Mouse (Mus musculus): ENCODE results near the gene Hoxb1.

The Hoxb1 gene

DNA sequence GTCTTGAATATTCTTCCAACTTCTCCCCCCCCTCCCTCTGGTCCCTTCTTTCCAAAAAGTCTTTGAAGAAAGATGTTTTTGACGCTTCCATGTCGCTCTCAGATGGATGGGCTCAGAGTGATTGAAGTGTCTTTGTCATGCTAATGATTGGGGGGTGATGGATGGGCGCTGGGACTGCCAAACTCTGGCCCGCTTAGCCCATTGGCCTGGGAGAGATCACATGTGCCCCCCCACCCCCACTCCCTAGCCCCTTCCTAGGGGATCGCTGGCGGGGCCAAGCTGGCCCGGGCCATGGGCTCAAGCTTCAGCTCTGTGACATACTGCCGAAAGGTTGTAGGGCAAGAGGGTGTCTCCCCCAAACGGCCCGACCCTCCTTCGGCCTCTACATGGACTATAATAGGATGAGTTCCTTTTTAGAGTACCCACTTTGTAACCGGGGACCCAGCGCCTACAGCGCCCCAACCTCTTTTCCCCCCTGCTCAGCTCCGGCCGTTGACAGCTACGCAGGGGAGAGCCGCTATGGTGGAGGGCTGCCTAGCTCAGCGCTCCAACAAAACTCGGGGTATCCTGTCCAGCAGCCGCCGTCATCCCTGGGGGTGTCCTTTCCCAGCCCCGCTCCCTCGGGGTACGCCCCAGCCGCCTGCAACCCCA, at the start of gene Hoxb1:
Gene Hoxb1, plus strand, starts transcription at position 312 of the 651 bp plus-strand sequence.
- peak; percentile 78 for DNase-seq (ENCODE audit: low spot score)

- no peak for DNase-seq (ENCODE audit: low spot score)
These were observed 48.6 kb upstream of the Hoxb1 start for GRCm38 (mm10) chr11:96316696-96317607.

DNA sequence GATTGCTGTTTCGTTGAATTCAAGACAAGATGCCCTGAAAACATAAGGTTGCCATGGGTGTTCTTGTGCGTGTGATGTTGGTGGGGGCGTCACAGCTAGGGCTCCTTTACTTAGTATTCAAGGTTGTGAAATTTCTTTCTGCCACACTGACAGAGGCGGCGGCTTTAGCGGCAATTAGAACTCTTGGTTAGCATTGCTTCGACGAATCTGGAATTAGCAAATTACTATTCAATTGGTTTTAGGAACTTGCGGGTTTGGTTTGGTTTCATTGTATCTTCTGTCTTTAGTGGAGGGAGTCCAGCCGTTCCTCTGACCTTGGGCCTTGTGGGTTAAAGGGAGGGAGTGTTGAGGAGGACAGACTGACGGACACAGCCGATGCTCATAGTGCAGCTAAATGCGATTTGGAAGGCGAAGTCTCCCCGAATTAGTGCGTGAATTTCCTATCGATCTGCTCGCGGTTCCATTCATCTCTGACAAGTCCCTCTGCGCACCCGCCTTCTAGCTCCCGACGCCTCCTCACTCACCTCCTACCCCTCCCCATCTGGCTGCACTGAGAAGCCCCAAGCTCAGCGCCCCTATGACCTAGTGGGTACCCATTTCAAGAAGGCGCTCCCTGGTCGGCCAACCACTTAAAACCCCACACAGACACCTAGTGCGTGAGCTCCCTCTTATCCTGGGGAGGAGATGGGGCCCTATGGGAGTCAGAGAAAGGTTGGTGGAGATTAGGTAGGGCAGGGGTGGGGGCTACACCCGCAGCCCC, 47.8 kb upstream of the Hoxb1 start, which contains the start of gene Hoxb4:
Gene Hoxb4, plus strand, starts transcription at position 660 of the 760 bp plus-strand sequence.
- DNase-seq (ENCODE audit: low spot score) = peak; percentile 78

- DNase-seq (ENCODE audit: low spot score) = peak; percentile 89
These were observed 47.0 kb upstream of the Hoxb1 start for GRCm38 (mm10) chr11:96318368-96319070.

GRCm38 (mm10) chr11:96319071-96319902, 46.3 kb upstream of the Hoxb1 start:
- peak; percentile 77 for DNase-seq (ENCODE audit: low spot score)

DNA sequence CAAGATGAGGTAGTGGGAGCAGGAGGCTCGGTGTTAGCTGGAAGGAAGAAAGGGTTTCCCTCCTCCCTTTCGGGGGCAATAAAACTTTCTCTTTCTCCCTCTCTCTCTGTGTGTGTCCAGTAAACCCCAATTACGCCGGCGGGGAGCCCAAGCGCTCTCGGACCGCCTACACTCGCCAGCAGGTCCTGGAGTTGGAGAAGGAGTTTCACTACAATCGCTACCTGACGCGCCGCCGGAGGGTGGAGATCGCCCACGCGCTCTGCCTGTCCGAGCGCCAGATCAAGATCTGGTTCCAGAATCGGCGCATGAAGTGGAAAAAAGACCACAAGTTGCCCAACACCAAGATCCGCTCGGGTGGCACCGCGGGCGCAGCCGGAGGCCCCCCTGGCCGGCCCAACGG, 45.6 kb upstream of the Hoxb1 start:
- peak; percentile 69 for DNase-seq (ENCODE audit: low spot score)

GRCm38 (mm10) chr11:96320688-96321087, 44.9 kb upstream of the Hoxb1 start:
- peak; percentile 75 for DNase-seq (ENCODE audit: low spot score)

- no peak for DNase-seq (ENCODE audit: low spot score)
These were observed 43.7 kb upstream of the Hoxb1 start for GRCm38 (mm10) chr11:96321846-96322245.

DNA sequence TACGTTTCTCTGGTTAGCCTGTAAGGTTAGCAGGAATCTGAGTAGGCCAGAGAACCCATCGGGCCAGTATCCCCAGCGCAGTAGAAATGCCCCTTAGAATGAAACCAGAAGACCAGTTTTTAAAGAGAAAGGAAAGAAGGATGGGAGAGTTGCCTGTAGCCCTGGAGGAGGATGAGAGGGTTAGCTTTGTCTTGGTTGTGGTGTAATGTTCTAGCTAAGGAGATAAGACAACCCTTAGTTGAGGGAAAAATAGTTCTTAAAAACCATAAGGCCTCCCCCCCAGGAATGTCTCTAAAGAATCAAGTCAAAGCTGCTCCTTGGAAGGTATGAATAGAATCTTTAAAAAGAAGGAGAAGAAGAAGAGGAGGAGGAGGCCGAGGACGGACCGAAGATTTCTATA, 42.8 kb upstream of the Hoxb1 start:
- no peak for DNase-seq (ENCODE audit: low spot score)

DNA sequence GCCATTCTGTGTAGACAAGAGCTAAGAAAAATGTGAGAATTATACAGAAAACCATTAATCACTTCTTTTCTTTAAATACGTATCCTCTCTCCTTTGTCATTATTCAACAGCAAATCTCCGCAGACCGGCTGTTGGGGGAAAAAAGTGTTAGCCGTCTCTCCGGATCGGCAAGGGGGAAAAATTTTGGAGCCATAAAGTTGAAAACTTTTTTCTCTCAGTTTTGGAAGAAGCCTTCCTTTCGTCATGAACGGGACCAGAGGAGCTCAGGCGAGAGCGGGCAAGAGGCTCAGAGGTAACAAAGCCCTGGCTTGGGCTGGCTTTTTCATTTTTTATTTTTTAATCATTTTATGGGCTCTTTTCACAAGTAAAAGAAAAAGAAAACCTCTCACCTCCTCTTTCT, 42.4 kb upstream of the Hoxb1 start, which contains the start of gene Hoxb3:
Gene Hoxb3, plus strand, starts transcription at position 173 of the 400 bp plus-strand sequence.
- no peak for DNase-seq (ENCODE audit: low spot score)

DNA sequence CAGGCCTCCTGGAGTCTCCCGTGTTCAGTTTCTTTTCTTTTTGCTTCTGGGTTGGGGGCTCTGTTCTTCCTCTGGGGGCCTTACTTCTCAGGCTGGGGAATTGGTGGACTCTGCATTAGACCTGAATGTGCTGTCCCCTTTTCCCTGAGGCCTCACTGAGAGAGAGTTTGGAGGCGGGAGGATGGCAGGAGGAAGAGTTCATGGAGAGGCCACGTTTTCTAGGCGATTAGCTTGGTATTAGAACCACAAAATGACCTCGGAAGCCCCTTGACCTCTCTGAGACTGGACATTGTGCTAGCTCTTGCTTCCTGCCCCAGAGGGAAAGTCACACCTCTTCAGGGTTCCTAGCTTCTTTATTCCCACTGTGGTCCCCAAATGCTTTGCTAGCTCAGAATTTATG, 41.4 kb upstream of the Hoxb1 start:
- peak; percentile 90 for DNase-seq (ENCODE audit: low spot score)

DNA sequence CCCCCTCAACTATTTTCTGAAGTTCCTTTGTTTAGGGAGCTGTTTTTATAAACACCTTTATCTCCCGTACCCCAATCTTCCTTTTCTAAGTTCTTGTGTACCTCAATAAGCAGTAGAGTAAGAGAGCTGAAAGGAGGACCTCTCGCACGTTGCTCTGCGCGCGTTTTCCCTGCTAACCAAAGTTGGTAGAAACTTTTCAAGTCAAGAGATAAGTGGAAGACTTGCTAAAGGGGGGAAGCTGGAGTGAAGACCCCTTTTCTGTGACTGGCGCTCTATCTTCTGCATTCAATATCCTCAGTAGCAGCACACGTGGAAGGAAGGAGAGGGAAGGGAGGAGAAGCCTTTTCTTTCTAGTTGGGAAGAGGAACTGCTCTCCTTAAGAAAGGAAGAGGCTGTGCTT, 40.6 kb upstream of the Hoxb1 start:
- DNase-seq (ENCODE audit: low spot score) = no peak

DNA sequence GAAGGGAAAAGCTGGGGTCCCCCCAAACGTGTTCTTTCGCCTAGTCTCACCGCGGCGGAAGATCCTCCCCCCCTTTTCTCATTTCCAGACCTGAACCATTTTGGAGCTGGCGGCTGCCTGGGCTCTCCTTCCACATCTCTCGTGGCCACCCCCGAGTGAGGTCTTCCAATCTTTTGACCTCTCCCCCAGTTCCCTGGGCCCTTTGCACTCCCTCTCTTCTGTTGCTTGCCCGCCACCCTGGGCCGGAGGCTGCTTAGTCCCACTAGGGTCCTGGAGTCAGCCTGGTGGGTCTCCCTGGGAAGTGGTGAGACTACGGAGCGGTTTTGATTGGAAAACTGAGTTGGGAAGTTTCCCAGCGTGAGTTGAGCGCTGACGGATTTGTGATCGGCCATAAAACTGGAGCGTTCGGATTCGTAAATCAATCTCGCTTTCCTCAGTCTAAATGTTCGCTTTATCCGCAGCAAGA, 39.8 kb upstream of the Hoxb1 start:
- DNase-seq (ENCODE audit: low spot score) = peak; percentile 75

- DNase-seq (ENCODE audit: low spot score) = no peak
These were observed 38.8 kb upstream of the Hoxb1 start for GRCm38 (mm10) chr11:96326705-96327104.

DNA sequence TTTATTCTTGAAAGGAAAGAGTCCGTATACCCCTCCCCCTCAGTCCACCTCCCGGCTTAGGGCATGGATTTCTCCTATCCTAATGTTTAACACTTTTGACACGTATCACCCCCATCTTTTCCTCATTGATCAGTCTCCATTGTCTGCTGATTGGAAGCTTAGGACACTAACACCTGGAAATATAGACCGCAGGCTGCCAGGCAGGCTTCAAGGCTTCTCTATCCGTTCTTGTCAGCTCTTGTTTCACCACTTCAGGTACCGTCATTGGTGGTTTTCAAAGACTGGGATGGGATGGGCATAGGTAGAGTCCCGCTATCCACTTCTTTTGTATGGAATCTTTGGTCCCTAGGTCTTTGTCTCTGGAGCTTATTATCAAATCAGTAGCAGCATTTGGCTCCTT, 38.4 kb upstream of the Hoxb1 start:
- no peak for DNase-seq (ENCODE audit: low spot score)

GRCm38 (mm10) chr11:96327750-96328149, 37.8 kb upstream of the Hoxb1 start:
- DNase-seq (ENCODE audit: low spot score) = no peak

DNA sequence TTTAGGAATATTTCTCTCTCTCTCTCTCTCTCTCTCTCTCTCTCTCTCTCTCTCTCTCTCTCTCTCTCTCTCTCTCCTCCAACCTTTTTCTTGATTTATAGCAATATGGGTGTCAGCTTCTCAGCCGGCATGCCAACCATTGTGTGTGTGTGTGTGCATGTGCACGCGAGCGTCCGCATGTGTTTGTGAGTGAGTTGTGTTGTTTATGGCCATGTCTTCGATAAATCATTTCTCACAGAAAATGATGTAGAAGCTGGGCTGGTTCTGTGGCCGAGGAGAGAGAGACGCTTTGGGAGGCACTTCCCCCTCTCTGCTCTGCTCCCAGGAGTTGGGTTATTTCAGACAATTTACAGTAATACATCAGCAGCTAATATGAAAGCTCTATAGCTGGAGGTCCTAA, 36.9 kb upstream of the Hoxb1 start:
- no peak for DNase-seq (ENCODE audit: low spot score)

- DNase-seq (ENCODE audit: low spot score) = no peak
These were observed 33.4 kb upstream of the Hoxb1 start for GRCm38 (mm10) chr11:96332105-96332504.

- DNase-seq (ENCODE audit: low spot score) = no peak
These were observed 32.9 kb upstream of the Hoxb1 start for GRCm38 (mm10) chr11:96332618-96333032.

GRCm38 (mm10) chr11:96333241-96334001, 32.1 kb upstream of the Hoxb1 start:
- DNase-seq (ENCODE audit: low spot score) = peak; percentile 70

Measured in embryo, embryonic 10 days (tissue).